Mouse (Mus musculus) ES-Bruce4 (cell line): ENCODE measurements around the gene Pou4f2. TPM values are rescaled to one million over a fixed set of nuclear protein-coding genes. Genes with fewer than 3 reads are reported as not detected.

ENCODE experiments used
- H3K27ac ChIP-seq: 2 replicates; pipeline ENCODE4 v1.5.1; 2012; ENCODE audit warnings: low read length, inconsistent platforms; ENCODE audit not compliant: insufficient read depth
- H3K27me3 ChIP-seq: 2 replicates; pipeline ENCODE4 v1.6.1; 2012; ENCODE audit warnings: mild to moderate bottlenecking, low read length, inconsistent platforms; ENCODE audit not compliant: control insufficient read depth, poor library complexity, insufficient read depth, severe bottlenecking
- H3K36me3 ChIP-seq: 2 replicates; pipeline ENCODE4 v1.6.1; 2012; ENCODE audit warnings: inconsistent platforms, mild to moderate bottlenecking, low read length, moderate library complexity; ENCODE audit not compliant: control insufficient read depth, poor library complexity, insufficient read depth, severe bottlenecking
- H3K4me1 ChIP-seq: one replicate; pipeline ENCODE4 v1.8.1; 2011; ENCODE audit warnings: low read length; ENCODE audit not compliant: control insufficient read depth, insufficient read depth
- H3K4me3 ChIP-seq: 2 replicates; pipeline ENCODE4 v1.5.1; 2011; ENCODE audit warnings: low read depth, mild to moderate bottlenecking, low read length
- H3K9ac ChIP-seq: 2 replicates; pipeline ENCODE4 v1.6.1; 2012; ENCODE audit warnings: low read depth, mild to moderate bottlenecking, inconsistent platforms; ENCODE audit not compliant: poor library complexity, severe bottlenecking
- H3K9me3 ChIP-seq: replicated peaks from 2 replicates; pipeline ENCODE4 v1.6.1; 2012; ENCODE audit warnings: mild to moderate bottlenecking, low read length, inconsistent platforms; ENCODE audit not compliant: control insufficient read depth, poor library complexity, insufficient read depth, severe bottlenecking
- CTCF ChIP-seq: IDR thresholded peaks from one replicate; pipeline ENCODE4 v1.8.1; 2011; ENCODE audit warnings: low read depth, low read length
- EP300 ChIP-seq: IDR thresholded peaks from 2 replicates; pipeline ENCODE4 v1.6.1; 2011; ENCODE audit warnings: low read depth, low read length; ENCODE audit not compliant: insufficient read depth
- POLR2A ChIP-seq: IDR thresholded peaks from one replicate; pipeline ENCODE4 v1.8.1; 2011; ENCODE audit warnings: low read length; ENCODE audit not compliant: insufficient read depth
- polyA plus RNA-seq: library from polyadenylated mRNA; stranded (reverse); fragments of >200 nt; gene quantifications from 2 replicates; pipeline ENCODE4 v1.2.4, GENCODE M21; 2011; ENCODE audit warnings: low read depth; ENCODE audit not compliant: missing spikeins, insufficient read depth, insufficient read length

The Pou4f2 gene
- 0.41 TPM in 1 of 2 replicates, not detected in the other for polyA plus RNA-seq

DNA sequence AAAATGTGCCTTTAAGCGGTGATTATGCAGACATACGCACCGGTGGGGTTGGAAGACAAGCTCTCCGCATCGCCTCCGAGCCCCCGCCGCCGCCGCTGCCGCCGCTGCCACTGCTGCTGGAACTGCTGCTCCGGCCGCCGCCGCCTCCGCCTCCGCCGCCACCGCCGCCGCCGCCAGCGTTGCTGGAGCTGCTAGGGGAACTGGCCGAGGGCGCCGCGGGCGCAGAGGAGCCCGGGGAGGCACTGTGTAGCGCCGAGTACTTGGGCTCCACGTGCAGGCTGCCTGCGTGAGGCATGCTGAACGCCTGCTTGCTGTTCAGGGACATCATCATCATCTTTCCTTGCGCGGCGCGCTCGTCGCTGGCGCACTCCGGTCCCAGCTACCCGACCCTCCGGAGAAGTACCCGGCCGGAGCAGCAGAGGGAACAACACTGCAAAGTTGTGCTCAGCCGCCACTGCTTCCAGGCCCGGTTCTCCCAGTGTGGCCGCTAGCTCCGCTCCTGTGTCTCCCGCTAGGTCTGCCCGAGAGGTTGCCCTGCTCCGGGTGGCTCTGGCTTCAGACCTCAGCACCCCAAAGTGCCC lies at the start of gene Pou4f2:
Gene Pou4f2, minus strand, starts transcription at position 575 of the 581 bp plus-strand sequence.
- Histone ChIP-seq H3K9me3 (no peaks in the 10 kb centered on the region), H3K9ac (peak within 1 kb of the TSS; percentile 56), H3K36me3 (no peaks in the 10 kb centered on the region), H3K27me3 (peaks cover 32% of the 10 kb centered on the region), H3K4me1 (no peaks in the 10 kb centered on the region), H3K4me3 (peak within 1 kb of the TSS; percentile 62), H3K27ac (no peak within 1 kb of the TSS)
- no peak for TF ChIP-seq CTCF
- TF ChIP-seq POLR2A, result no peak
- no peak for TF ChIP-seq EP300

DNA sequence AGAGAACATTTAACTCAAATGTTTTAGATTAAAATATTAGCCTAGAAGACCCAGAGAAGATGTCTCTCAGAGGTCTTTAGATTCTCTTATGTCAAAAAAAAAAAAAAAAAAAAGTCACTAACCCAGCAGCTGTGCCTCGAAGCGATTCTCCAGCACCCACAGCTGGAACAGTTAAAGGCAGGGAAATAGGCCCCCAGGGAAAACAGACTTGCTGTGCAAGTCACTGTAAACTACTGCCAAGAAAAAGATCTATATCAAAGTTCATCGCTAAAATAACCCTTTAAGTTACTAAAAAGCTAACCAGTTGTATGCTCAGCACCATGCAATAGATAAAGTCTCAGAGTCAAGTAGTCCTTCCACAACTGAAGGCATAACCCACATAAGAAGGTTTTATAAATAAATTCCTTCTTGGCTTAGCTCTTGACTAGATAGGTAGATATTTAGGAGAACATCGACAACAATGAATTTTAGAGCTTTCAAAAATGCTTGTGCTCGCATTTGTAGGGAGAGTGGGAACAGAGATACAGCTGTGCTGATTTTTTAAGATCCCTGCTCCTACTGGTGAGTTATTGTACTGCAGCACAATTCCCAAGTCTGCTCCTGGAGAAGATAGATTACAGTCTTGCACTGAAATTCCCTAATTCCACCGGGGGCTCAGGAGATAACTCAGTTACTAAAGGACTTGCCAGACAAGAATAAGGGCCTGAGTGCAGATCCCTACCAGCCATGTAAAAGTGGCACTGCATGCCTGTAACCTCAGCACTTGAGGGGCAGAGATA lies 40.8 kb upstream of the Pou4f2 start:
- Histone ChIP-seq H3K9ac (no peak overlapping the region), H3K36me3 (no peaks in the 10 kb centered on the region), H3K27ac (no peak overlapping the region), H3K9me3 (0 out of 2 replicates have a peak, but pooled peaks cover 2% of the 10 kb centered on the region), H3K4me1 (no peaks in the 10 kb centered on the region), H3K27me3 (no peaks in the 10 kb centered on the region), H3K4me3 (no peak overlapping the region)
- no peak for TF ChIP-seq CTCF
- TF ChIP-seq EP300, result no peak
- no peak for TF ChIP-seq POLR2A

DNA sequence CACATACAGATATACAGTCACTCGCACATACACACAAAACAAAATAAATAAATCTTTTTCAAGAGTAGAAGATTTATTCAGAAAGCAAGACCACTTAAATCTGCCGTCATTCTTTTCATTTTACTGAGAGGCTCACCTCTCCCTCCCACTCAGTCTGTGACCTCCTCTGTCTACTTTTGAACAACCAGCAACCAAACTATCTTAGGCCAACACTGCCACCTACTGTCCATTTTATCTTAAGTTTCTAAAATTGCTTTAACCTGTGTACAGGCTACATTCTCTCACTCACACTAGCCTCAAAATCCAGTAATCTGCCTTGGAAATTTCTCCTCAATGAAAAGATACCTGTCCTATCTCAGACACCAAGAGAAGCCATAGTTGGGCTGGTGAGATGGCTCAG lies 31.4 kb upstream of the Pou4f2 start:
- H3K4me3 ChIP-seq, result no peak overlapping the region
- no peak overlapping the region for H3K9ac ChIP-seq
- H3K4me1 ChIP-seq, result no peaks in the 10 kb centered on the region
- no peak for TF ChIP-seq POLR2A
- no peak for TF ChIP-seq EP300
- no peak for TF ChIP-seq CTCF
- H3K36me3 ChIP-seq, result no peaks in the 10 kb centered on the region
- no peak overlapping the region for H3K27ac ChIP-seq
- no peaks in the 10 kb centered on the region for H3K27me3 ChIP-seq
- H3K9me3 ChIP-seq, result peaks cover 4% of the 10 kb centered on the region

DNA sequence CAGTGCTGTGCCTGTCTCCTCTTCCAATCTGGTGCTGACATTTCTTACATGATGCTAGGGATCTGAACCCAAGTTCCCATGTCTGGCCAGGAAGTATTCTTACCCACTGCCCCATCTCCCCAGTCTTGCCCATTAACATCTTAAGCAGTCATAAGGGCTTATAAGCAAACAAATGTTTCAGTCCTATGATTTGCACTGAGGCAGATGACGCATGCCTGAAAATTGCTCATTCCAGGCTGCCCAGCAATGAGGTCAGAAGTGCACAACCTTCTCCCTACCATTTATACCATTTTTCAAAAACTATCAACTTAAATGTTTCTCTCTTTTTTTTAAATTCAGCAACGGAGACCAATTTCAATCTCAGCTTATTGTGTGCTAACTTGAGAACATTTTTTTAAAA lies 27.5 kb upstream of the Pou4f2 start:
- H3K27me3 ChIP-seq, result no peaks in the 10 kb centered on the region
- no peak overlapping the region for H3K4me3 ChIP-seq
- H3K9me3 ChIP-seq, result peaks cover 4% of the 10 kb centered on the region
- no peak overlapping the region for H3K27ac ChIP-seq
- H3K4me1 ChIP-seq, result no peaks in the 10 kb centered on the region
- TF ChIP-seq POLR2A, result no peak
- TF ChIP-seq CTCF, result no peak
- TF ChIP-seq EP300, result no peak
- H3K9ac ChIP-seq, result no peak overlapping the region
- no peaks in the 10 kb centered on the region for H3K36me3 ChIP-seq

DNA sequence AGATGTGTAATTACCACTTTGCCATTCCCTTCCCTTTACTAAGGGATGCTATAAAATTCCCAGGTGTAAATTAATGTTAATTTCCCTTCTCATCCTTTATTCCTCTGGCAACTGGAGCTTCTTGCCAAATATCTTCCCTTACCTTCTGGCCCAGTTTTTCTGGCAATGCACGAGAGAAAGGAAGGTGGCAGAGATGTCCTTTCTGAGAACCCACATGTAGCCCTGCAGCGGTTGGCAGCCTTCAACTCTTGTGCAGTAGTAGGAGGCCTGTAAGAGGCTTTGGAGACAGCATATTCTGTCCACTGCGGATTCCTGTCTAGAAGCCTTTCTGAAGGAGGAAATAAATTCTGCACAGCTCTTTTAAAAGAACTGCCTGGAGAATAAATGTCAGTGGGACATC lies 20.0 kb upstream of the Pou4f2 start:
- Histone ChIP-seq H3K9me3 (peaks cover 6% of the 10 kb centered on the region; the same call in 1 of the 2 replicates), H3K27me3 (no peaks in the 10 kb centered on the region), H3K36me3 (no peaks in the 10 kb centered on the region), H3K4me1 (no peaks in the 10 kb centered on the region), H3K4me3 (no peak overlapping the region), H3K9ac (no peak overlapping the region), H3K27ac (no peak overlapping the region)
- no peak for TF ChIP-seq CTCF
- no peak for TF ChIP-seq POLR2A
- no peak for TF ChIP-seq EP300

DNA sequence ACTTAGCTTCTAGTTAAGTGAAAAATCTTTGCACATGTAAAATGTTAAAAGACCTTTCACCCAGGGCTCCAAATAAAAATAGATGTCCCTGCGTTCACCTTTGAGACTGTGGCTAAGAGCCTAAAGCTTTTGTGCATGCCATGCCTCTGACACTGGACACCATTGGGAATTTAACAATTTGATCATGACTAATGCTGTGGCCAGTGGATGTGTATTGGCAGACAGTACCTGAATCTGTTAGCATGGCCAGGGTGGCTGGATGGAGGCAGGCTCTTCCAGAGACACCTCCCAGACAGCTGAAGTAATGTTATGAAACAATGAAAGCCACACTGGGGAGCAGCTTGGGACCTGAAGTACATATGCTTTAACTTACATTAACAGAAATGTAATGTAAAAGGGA lies 6.3 kb upstream of the Pou4f2 start:
- no peak overlapping the region for H3K27ac ChIP-seq
- no peaks in the 10 kb centered on the region for H3K9me3 ChIP-seq
- peaks cover 7% of the 10 kb centered on the region; the same call in 1 of the 2 replicates for H3K27me3 ChIP-seq
- H3K9ac ChIP-seq, result no peak overlapping the region
- TF ChIP-seq EP300, result no peak
- TF ChIP-seq CTCF, result no peak
- TF ChIP-seq POLR2A, result no peak
- no peaks in the 10 kb centered on the region for H3K4me1 ChIP-seq
- H3K4me3 ChIP-seq, result no peak overlapping the region
- no peaks in the 10 kb centered on the region for H3K36me3 ChIP-seq
